23 mouse cellular contexts compared by ENCODE assay signal in genomic region chr10:18597601-18598000, GRCm38 (mm10). TPM values are rescaled to one million over a fixed set of nuclear protein-coding genes. Genes with fewer than 3 reads are reported as not detected.
"Had no signal": no experiment of that assay in that cellular context is flagged by ENCODE, and none has a peak within 500 bp of the region (broad histone marks: within the 10 kb centered on the region; RNA-seq: fewer than 3 reads in every experiment).

No protein-coding gene starts in this region.

- H3K4me1 ChIP-seq: kidney, embryonic 15.5 days; limb, embryonic 12.5 days; limb, embryonic 15.5 days; liver, embryonic 12.5 days; liver, embryonic 15.5 days; lung, embryonic 15.5 days; megakaryocyte, embryonic 14.5 days; midbrain, embryonic 10.5 days; midbrain, embryonic 13.5 days; neural tube, embryonic 13.5 days had no signal

- H3K27ac ChIP-seq: kidney, embryonic 15.5 days; limb, embryonic 12.5 days; limb, embryonic 15.5 days; liver, embryonic 12.5 days; liver, embryonic 15.5 days; lung, embryonic 15.5 days; midbrain, embryonic 10.5 days; midbrain, embryonic 13.5 days; neural tube, embryonic 13.5 days had no signal

- H3K36me3 ChIP-seq: kidney, embryonic 15.5 days; limb, embryonic 12.5 days; limb, embryonic 15.5 days; liver, embryonic 12.5 days; liver, embryonic 15.5 days; lung, embryonic 15.5 days; midbrain, embryonic 10.5 days had no signal

- DNase-seq: kidney, postnatal 10 days; kidney, postnatal 36 days; left cerebral cortex, postnatal 4 days; lung, adult 18-20 months; lung, postnatal 10 days; lung, postnatal 36 days; retina, postnatal 1 day; right cerebral cortex, postnatal 25 days; thymus, adult 2 months; thymus, postnatal 14 days; thymus, postnatal 4 days had no signal

- H3K9me3 ChIP-seq: kidney, embryonic 15.5 days; limb, embryonic 12.5 days; limb, embryonic 15.5 days; liver, embryonic 12.5 days; liver, embryonic 15.5 days; lung, embryonic 15.5 days; midbrain, embryonic 10.5 days; midbrain, embryonic 13.5 days; neural tube, embryonic 13.5 days had no signal

- H3K27me3 ChIP-seq: kidney, embryonic 15.5 days; limb, embryonic 12.5 days; limb, embryonic 15.5 days; liver, embryonic 12.5 days; liver, embryonic 15.5 days; lung, embryonic 15.5 days; megakaryocyte, embryonic 14.5 days; midbrain, embryonic 13.5 days; neural tube, embryonic 13.5 days had no signal

- H3K4me3 ChIP-seq: kidney, embryonic 15.5 days; limb, embryonic 12.5 days; limb, embryonic 15.5 days; liver, embryonic 12.5 days; liver, embryonic 15.5 days; lung, embryonic 15.5 days; megakaryocyte, embryonic 14.5 days; midbrain, embryonic 10.5 days; midbrain, embryonic 13.5 days; myocyte; neural tube, embryonic 13.5 days had no signal

RNA-seq across cellular contexts. Expression of gene Hebp2, which starts 51.7 kb away (rescaled TPM):
- total RNA-seq: neutrophil, adult 5-6 weeks had no signal
